Mouse (Mus musculus) testis, adult 2 months (tissue): Measurements from ENCODE around the gene Sord.

ENCODE experiments used
- CTCF ChIP-seq: fragments of 200-500 bp; IDR thresholded peaks from 2 replicates; pipeline ENCODE4 v1.5.1; 2012; ENCODE audit warnings: low read depth, mild to moderate bottlenecking, inconsistent platforms, low read length, moderate library complexity; ENCODE audit not compliant: control insufficient read depth, insufficient read depth, insufficient replicate concordance
- POLR2A ChIP-seq: fragments of 200-500 bp; IDR thresholded peaks from 2 replicates; pipeline ENCODE4 v1.6.1; 2012; ENCODE audit warnings: low read depth, mild to moderate bottlenecking, inconsistent platforms, low read length, moderate library complexity; ENCODE audit not compliant: control insufficient read depth

- no peak for TF ChIP-seq POLR2A
- TF ChIP-seq CTCF, result no peak
Observed at GRCm38 (mm10) chr2:122301921-122302573, 67.5 kb downstream of the Sord start.
